Mouse (Mus musculus) liver, embryonic 12.5 days (tissue): ENCODE measurements around the gene Arrdc5. TPM values are rescaled to one million over a fixed set of nuclear protein-coding genes. Genes with fewer than 3 reads are reported as not detected.

ENCODE experiments used
- ATAC-seq: fragments of 200-750 bp; cut with Nextera tagmentation; 2 replicates; pipeline ENCODE4 v1.8.0; 2017; ENCODE audit warnings: moderate number of reproducible peaks, mild to moderate bottlenecking, moderate library complexity
- H3K27ac ChIP-seq: fragments of 300-500 bp; sonication (generic); 2 replicates; pipeline ENCODE4 v1.5.1; 2016; ENCODE audit warnings: mild to moderate bottlenecking
- H3K27me3 ChIP-seq: fragments of 300-500 bp; sonication (generic); replicated peaks from 2 replicates; pipeline ENCODE4 v1.6.1; 2016; ENCODE audit warnings: mild to moderate bottlenecking, moderate library complexity
- H3K36me3 ChIP-seq: fragments of 300-500 bp; sonication (generic); 2 replicates; pipeline ENCODE4 v1.6.1; 2016; ENCODE audit warnings: mild to moderate bottlenecking, moderate library complexity
- H3K4me1 ChIP-seq: fragments of 300-500 bp; sonication (generic); 2 replicates; pipeline ENCODE4 v1.6.1; 2016
- H3K4me2 ChIP-seq: fragments of 300-500 bp; sonication (generic); 2 replicates; pipeline ENCODE4 v1.6.1; 2016; ENCODE audit warnings: mild to moderate bottlenecking, moderate library complexity
- H3K4me3 ChIP-seq: fragments of 300-500 bp; sonication (generic); 2 replicates; pipeline ENCODE4 v1.5.1; 2016; ENCODE audit warnings: mild to moderate bottlenecking, moderate library complexity
- H3K9ac ChIP-seq: fragments of 300-500 bp; sonication (generic); 2 replicates; pipeline ENCODE4 v1.6.1; 2016; ENCODE audit warnings: mild to moderate bottlenecking, moderate library complexity
- H3K9me3 ChIP-seq: fragments of 300-500 bp; sonication (generic); replicated peaks from 2 replicates; pipeline ENCODE4 v1.6.1; 2016; ENCODE audit warnings: mild to moderate bottlenecking, moderate library complexity
- WGBS: fragments of 180-500 bp; shearing (Covaris S2); methylation state at CpG from one replicate; pipeline ENCODE4 v1.1.7; 2016; ENCODE audit not compliant: insufficient replicate concordance; 5-methylcytosine and 5-hydroxymethylcytosine counted together
- polyA plus RNA-seq: library from polyadenylated mRNA; unstranded; fragments of >200 nt; fragmentation: Nextera tagmentation; extraction: Ambion mirVana; gene quantifications from 2 replicates; pipeline ENCODE4 v1.2.1, GENCODE M21; 2016

The Arrdc5 gene
- polyA plus RNA-seq, 1 experiment from 2014 or later = not detected

- peaks cover 27% of the 10 kb centered on the region for H3K36me3 ChIP-seq
- 4% methylated on average over 57 of the region's 67 CpGs for WGBS
- H3K4me1 ChIP-seq = peaks cover 61% of the 10 kb centered on the region
- peak overlapping the region; percentile 95 for H3K27ac ChIP-seq
- peak overlapping the region; percentile 88 for H3K9ac ChIP-seq
- no peaks in the 10 kb centered on the region for H3K27me3 ChIP-seq
- peak overlapping the region; percentile 76 for H3K4me3 ChIP-seq
- ATAC-seq = peak; percentile 48
- H3K9me3 ChIP-seq = no peaks in the 10 kb centered on the region
- peak overlapping the region; percentile 97 for H3K4me2 ChIP-seq
These were observed 26.4 kb upstream of the Arrdc5 start for GRCm38 (mm10) chr17:56326153-56327147.

DNA sequence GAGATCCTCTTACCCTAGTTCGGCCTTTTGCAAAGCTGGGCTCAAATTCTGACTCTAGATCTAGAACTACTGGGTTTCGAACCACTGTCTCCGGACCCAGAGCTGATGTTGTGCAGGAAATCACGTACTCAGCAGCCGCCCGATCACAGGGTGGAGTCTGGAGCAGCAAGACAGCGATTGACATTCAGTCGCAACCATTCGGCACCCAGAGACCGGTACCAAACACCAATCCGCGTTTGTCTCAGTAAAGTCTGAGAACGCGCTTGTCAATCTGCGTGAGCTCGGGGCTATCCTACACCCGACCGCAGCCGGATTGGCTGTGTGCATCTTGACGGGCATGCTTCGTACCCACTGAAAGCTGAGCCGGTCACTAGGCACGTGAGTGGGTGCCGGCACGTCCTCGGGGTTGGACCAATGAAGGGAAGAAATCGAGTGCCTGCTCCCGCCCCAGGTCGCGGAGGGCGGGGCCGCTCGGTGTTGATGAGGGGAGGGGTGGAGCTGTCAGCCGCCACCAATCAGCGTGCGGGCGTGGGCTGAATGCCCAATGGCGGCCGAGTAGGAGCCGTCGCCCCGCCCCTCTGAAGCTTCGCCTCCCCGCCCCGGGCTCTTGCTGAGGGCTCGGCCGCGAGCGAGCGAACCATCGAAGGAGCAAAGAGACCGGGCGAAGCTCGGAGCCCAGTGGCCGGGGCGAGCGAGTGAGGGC, 25.5 kb upstream of the Arrdc5 start, which contains the start of gene Kdm4b:
Gene Kdm4b, plus strand, starts transcription at position 613 of the 703 bp plus-strand sequence.
- peaks cover 61% of the 10 kb centered on the region for H3K4me1 ChIP-seq
- H3K9ac ChIP-seq = peak within 1 kb of the TSS; percentile 88
- peak; percentile 98 for ATAC-seq
- H3K4me3 ChIP-seq = peak within 1 kb of the TSS; percentile 76
- H3K27ac ChIP-seq = peak within 1 kb of the TSS; percentile 95
- H3K4me2 ChIP-seq = peak within 1 kb of the TSS; percentile 97
- under 1% methylated on average over 57 of the region's 57 CpGs for WGBS
- H3K27me3 ChIP-seq = no peaks in the 10 kb centered on the region
- no peaks in the 10 kb centered on the region for H3K9me3 ChIP-seq
- H3K36me3 ChIP-seq = peaks cover 35% of the 10 kb centered on the region

DNA sequence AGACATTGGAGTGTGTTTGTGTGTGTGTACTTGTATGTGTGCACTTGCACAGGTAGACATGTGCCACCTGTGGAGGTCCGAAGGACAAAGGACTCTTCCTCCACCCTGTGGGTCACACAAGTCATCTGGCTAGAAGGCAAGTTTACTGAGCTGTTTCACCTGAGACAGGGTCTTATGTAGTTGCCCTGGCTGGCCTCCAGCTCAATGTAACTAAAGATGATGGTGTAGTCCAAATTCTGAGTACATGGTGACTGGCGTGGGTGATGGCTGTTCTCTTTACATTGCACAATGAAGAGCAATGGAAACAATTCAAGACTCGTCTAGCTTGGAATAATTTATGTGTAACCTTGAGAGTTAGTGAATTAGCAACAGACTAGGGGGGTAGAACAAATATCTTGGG, 24.3 kb upstream of the Arrdc5 start:
- no peaks in the 10 kb centered on the region for H3K27me3 ChIP-seq
- H3K4me2 ChIP-seq = peak overlapping the region; percentile 78
- no peak overlapping the region for H3K9ac ChIP-seq
- no peak for ATAC-seq
- peaks cover 47% of the 10 kb centered on the region for H3K36me3 ChIP-seq
- 61% methylated on average over 3 of the region's 3 CpGs for WGBS
- 0 out of 2 replicates have a peak overlapping the region, but pooled peaks have one; percentile 43 for H3K4me3 ChIP-seq
- H3K4me1 ChIP-seq = peaks cover 49% of the 10 kb centered on the region
- peak overlapping the region; percentile 12; the same call in 1 of the 2 replicates for H3K27ac ChIP-seq
- no peaks in the 10 kb centered on the region for H3K9me3 ChIP-seq

DNA sequence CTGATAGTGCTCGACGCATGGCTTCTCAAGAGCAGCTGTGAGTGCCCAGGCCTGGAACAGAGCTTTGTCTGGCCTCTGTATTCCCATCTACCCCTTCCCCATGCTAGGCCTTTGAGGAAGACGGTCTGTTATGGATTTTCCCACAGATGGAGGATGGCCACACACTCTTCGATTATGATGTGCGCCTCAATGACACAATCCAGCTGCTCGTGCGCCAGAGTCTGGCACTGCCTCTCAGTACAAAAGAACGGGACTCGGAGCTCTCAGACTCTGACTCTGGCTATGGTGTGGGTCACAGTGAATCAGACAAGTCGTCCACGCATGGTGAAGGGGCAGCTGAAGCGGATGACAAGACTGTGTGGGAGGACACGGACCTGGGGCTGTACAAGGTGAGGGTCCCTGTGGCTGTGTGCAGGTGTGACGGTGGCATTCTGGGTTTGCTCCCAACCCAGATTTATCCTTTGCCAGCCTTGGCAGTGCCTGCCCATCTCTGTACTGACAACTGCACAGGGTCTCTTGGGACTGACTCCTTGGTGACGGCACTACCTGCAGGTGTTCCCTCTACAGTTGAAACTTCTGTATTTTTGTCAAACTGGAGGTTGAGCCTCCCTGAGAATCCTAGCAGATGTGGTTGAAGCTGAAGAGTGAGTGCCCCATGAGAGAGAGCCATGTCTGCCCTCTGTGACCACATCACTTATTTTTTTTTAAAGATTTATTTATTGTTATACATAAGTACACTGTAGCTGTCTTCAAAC, 9.3 kb upstream of the Arrdc5 start:
- Histone ChIP-seq H3K4me3 (no peak overlapping the region), H3K9ac (no peak overlapping the region), H3K4me1 (peaks cover 37% of the 10 kb centered on the region), H3K4me2 (no peak overlapping the region), H3K9me3 (no peaks in the 10 kb centered on the region), H3K36me3 (peaks cover 98% of the 10 kb centered on the region), H3K27ac (no peak overlapping the region), H3K27me3 (no peaks in the 10 kb centered on the region)
- ATAC-seq = no peak
- 87% methylated on average over 15 of the region's 15 CpGs for WGBS

- peaks cover 86% of the 10 kb centered on the region for H3K36me3 ChIP-seq
- no peak overlapping the region; the same call in 1 of the 2 replicates for H3K27ac ChIP-seq
- no peak overlapping the region for H3K4me3 ChIP-seq
- peaks cover 37% of the 10 kb centered on the region for H3K4me1 ChIP-seq
- no peak overlapping the region for H3K4me2 ChIP-seq
- no peaks in the 10 kb centered on the region for H3K27me3 ChIP-seq
- ATAC-seq = no peak
- no peak overlapping the region for H3K9ac ChIP-seq
- H3K9me3 ChIP-seq = no peaks in the 10 kb centered on the region
- 86% methylated on average over 6 of the region's 6 CpGs for WGBS
These were observed 8.0 kb upstream of the Arrdc5 start for GRCm38 (mm10) chr17:56308088-56308487.

DNA sequence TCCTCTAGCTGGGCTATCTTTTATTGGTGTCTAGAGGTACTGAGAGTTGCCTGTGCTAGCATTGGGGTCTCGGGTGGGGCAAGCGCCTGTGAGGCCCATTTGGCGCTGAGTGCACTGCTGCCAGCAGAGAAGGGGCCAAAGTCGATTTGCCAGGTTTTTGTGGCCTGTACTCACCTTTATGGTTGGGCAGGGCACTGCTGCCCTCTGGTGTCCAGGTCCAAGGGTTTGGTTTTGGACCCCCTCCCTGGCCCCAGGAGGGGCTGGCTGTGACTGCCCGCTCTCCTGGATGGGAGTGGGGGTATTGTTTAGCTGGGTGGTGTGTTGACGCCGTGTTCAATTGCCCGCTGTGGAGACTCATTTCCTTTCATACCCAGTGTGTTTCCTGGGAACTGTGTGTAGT, 5.7 kb upstream of the Arrdc5 start:
- H3K9ac ChIP-seq = peak overlapping the region; percentile 92
- ATAC-seq = no peak
- no peaks in the 10 kb centered on the region for H3K27me3 ChIP-seq
- WGBS = 71% methylated on average over 8 of the region's 8 CpGs
- H3K4me1 ChIP-seq = peaks cover 51% of the 10 kb centered on the region
- H3K4me3 ChIP-seq = peak overlapping the region; percentile 90
- peak overlapping the region; percentile 96; the same call in 1 of the 2 replicates for H3K27ac ChIP-seq
- H3K36me3 ChIP-seq = peaks cover 63% of the 10 kb centered on the region
- no peaks in the 10 kb centered on the region for H3K9me3 ChIP-seq
- H3K4me2 ChIP-seq = peak overlapping the region; percentile 98

GRCm38 (mm10) chr17:56305156-56305555, 5.1 kb upstream of the Arrdc5 start:
- H3K4me1 ChIP-seq = peaks cover 51% of the 10 kb centered on the region
- peak overlapping the region; percentile 90 for H3K4me3 ChIP-seq
- H3K27ac ChIP-seq = peak overlapping the region; percentile 96
- H3K9ac ChIP-seq = peak overlapping the region; percentile 92
- H3K27me3 ChIP-seq = no peaks in the 10 kb centered on the region; the same call in 1 of the 2 replicates
- peaks cover 56% of the 10 kb centered on the region for H3K36me3 ChIP-seq
- 49% methylated on average over 9 of the region's 9 CpGs for WGBS
- no peaks in the 10 kb centered on the region for H3K9me3 ChIP-seq
- peak overlapping the region; percentile 98 for H3K4me2 ChIP-seq
- no peak for ATAC-seq

GRCm38 (mm10) chr17:56304718-56305117, 4.6 kb upstream of the Arrdc5 start:
- ATAC-seq = no peak
- Histone ChIP-seq H3K36me3 (peaks cover 52% of the 10 kb centered on the region), H3K9ac (peak overlapping the region; percentile 92), H3K27ac (peak overlapping the region; percentile 96), H3K4me3 (peak overlapping the region; percentile 90), H3K9me3 (no peaks in the 10 kb centered on the region), H3K27me3 (no peaks in the 10 kb centered on the region; the same call in 1 of the 2 replicates), H3K4me1 (peaks cover 51% of the 10 kb centered on the region), H3K4me2 (peak overlapping the region; percentile 98)
- WGBS = 12% methylated on average over 11 of the region's 11 CpGs

- WGBS = 2% methylated on average over 68 of the region's 68 CpGs
- ATAC-seq = peak; percentile 86
- Histone ChIP-seq H3K9me3 (no peaks in the 10 kb centered on the region), H3K36me3 (peaks cover 45% of the 10 kb centered on the region), H3K27me3 (no peaks in the 10 kb centered on the region; the same call in 1 of the 2 replicates), H3K4me1 (peaks cover 51% of the 10 kb centered on the region), H3K27ac (peak overlapping the region; percentile 96), H3K9ac (peak overlapping the region; percentile 92), H3K4me3 (peak overlapping the region; percentile 90), H3K4me2 (peak overlapping the region; percentile 98)
These were observed 3.9 kb upstream of the Arrdc5 start for GRCm38 (mm10) chr17:56303847-56304586.

- Histone ChIP-seq H3K4me2 (peak within 1 kb of the TSS; percentile 98), H3K27ac (peak within 1 kb of the TSS; percentile 96), H3K4me1 (peaks cover 51% of the 10 kb centered on the region), H3K36me3 (peaks cover 38% of the 10 kb centered on the region), H3K9ac (peak within 1 kb of the TSS; percentile 92), H3K9me3 (no peaks in the 10 kb centered on the region), H3K4me3 (peak within 1 kb of the TSS; percentile 90), H3K27me3 (no peaks in the 10 kb centered on the region; the same call in 1 of the 2 replicates)
- ATAC-seq = peak; percentile 85
- under 1% methylated on average over 43 of the region's 43 CpGs for WGBS
These were observed 3.2 kb upstream of the Arrdc5 start, which contains the start of gene Uhrf1 for GRCm38 (mm10) chr17:56303160-56303846. Uhrf1 (plus strand) TSS chr17:56303321.
